Mouse (Mus musculus): Measurements from ENCODE around the gene Plcb4. TPM values are rescaled to one million over a fixed set of nuclear protein-coding genes. Genes with fewer than 3 reads are reported as not detected.
"Not testable (repeated sequence)": the region's sequence is repeated elsewhere in the genome, so short reads cannot be mapped to it uniquely, and the experiment has no call there.

Plcb4 gene
- total RNA-seq, 2 experiments from 2014 or later = 21.0 to 22.2 TPM

- DNase-seq = peak; percentile 30 to 37
These were observed 58.7 kb downstream of the Plcb4 start for GRCm38 (mm10) chr2:135717232-135718134.

GRCm38 (mm10) chr2:135722109-135722508, 63.3 kb downstream of the Plcb4 start:
- no peak for DNase-seq

GRCm38 (mm10) chr2:135723387-135723786, 64.6 kb downstream of the Plcb4 start:
- DNase-seq = no peak

- no peak for DNase-seq
These were observed 65.7 kb downstream of the Plcb4 start for GRCm38 (mm10) chr2:135724489-135724888.

GRCm38 (mm10) chr2:135725362-135725761, 66.6 kb downstream of the Plcb4 start:
- no peak for DNase-seq

- no peak for DNase-seq
These were observed 68.3 kb downstream of the Plcb4 start for GRCm38 (mm10) chr2:135727088-135727487.

GRCm38 (mm10) chr2:135727925-135728324, 69.1 kb downstream of the Plcb4 start:
- DNase-seq = no peak

- DNase-seq = no peak
These were observed 72.8 kb downstream of the Plcb4 start for GRCm38 (mm10) chr2:135731591-135731990.

GRCm38 (mm10) chr2:135732651-135733050, 73.8 kb downstream of the Plcb4 start:
- DNase-seq = no peak

- no peak for DNase-seq
These were observed 75.2 kb downstream of the Plcb4 start for GRCm38 (mm10) chr2:135733926-135734510.

GRCm38 (mm10) chr2:135737506-135737905, 78.7 kb downstream of the Plcb4 start:
- no peak for DNase-seq

- DNase-seq = not testable (repeated sequence)
These were observed 79.4 kb downstream of the Plcb4 start for GRCm38 (mm10) chr2:135738022-135738780.

GRCm38 (mm10) chr2:135738950-135739349, 80.1 kb downstream of the Plcb4 start:
- no peak for DNase-seq

GRCm38 (mm10) chr2:135742954-135743700, 84.3 kb downstream of the Plcb4 start:
- DNase-seq = no peak

- DNase-seq = no peak
These were observed 85.9 kb downstream of the Plcb4 start for GRCm38 (mm10) chr2:135744711-135745110.

GRCm38 (mm10) chr2:135745126-135745525, 86.3 kb downstream of the Plcb4 start:
- DNase-seq = no peak

- no peak for DNase-seq
These were observed 89.6 kb downstream of the Plcb4 start for GRCm38 (mm10) chr2:135748441-135748840.

GRCm38 (mm10) chr2:135749606-135750005, 90.8 kb downstream of the Plcb4 start:
- DNase-seq = peak; percentile 19 to 32

- no peak for DNase-seq
These were observed 91.9 kb downstream of the Plcb4 start for GRCm38 (mm10) chr2:135750748-135751147.

GRCm38 (mm10) chr2:135755792-135756191, 97.0 kb downstream of the Plcb4 start:
- no peak for DNase-seq

GRCm38 (mm10) chr2:135757478-135757877, 98.7 kb downstream of the Plcb4 start:
- no peak for DNase-seq

- DNase-seq = no peak
These were observed 100.8 kb downstream of the Plcb4 start for GRCm38 (mm10) chr2:135759499-135760095.
